8 mouse cellular contexts compared by ENCODE assay signal in the genomic region with DNA sequence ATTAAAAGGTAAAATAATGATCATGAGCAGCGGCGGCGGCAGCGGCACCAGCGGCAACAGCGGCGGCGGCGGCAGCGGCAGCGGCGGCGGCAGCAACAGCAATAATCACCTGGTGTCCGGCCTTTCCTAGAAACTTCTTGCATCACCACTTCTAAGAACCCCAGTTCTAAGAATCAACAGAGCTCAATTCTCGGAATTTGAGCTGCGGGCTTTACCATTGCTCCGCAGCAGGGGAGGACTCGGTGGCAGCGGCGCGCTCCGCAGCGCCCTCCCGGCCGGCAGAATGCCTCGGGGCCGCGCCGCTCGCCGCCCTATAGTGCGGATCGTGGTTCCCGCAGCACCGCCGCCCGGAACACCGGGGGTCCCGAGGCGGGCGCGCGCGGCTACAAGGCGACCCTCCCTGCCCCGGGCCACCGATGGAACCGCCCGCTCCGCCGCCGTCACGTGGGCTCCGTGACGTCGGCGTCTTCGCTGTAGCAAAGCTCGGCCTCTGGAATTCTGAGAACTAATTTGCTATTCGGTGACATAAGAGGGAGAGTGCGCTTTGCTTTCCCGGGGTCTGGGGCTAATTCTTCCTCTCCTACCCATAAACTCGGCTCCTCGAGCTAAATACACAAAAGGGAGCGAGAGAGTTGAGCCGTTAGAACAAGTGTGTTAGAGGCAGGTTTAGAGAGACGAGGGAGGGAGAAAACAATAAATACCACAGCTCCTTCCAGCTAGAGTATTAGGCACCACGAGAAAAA. TPM values are rescaled to one million over a fixed set of nuclear protein-coding genes. Genes with fewer than 3 reads are reported as not detected.
DNase-seq lines count a peak whose midpoint lies in the region; ATAC-seq and TF ChIP-seq lines count a peak whose summit lies in the region.

Gene Gm37419 (plus strand): TSS at position 17 of the 743 bp plus-strand sequence.
Gene Bcl6 (minus strand): TSS at position 387 of the 743 bp plus-strand sequence.

- peaks cover 27% of the 10 kb centered on the region for H3K27me3 ChIP-seq in forebrain, embryonic 13.5 days
- H3K27me3 ChIP-seq in liver, embryonic 16.5 days (ENCODE audit: control insufficient read depth, insufficient read depth, low read depth, low read length), result peaks cover 66% of the 10 kb centered on the region
- H3K27me3 ChIP-seq in neural tube, embryonic 12.5 days (replicated peaks), result peaks cover 20% of the 10 kb centered on the region
- no peaks in the 10 kb centered on the region for H3K27me3 ChIP-seq in stomach, postnatal 0 days (ENCODE audit: control insufficient read depth, insufficient read depth, low read length)

- intact Hi-C loops in heart, postnatal 14 days (cut with DNase I), result loop anchor here (1.0 to 10.0 kb wide), 7 partner anchors 294 to 1071 kb away; partner anchors contain the start of gene Lpp

- no peaks in the 10 kb centered on the region for H3K9me3 ChIP-seq in forebrain, embryonic 13.5 days (replicated peaks)
- H3K9me3 ChIP-seq in liver, embryonic 16.5 days (replicated peaks; ENCODE audit: control insufficient read depth, low read length), result no peaks in the 10 kb centered on the region
- no peaks in the 10 kb centered on the region for H3K9me3 ChIP-seq in neural tube, embryonic 12.5 days
- H3K9me3 ChIP-seq in stomach, postnatal 0 days (ENCODE audit: control insufficient read depth, low read length), result no peaks in the 10 kb centered on the region

- H3K36me3 ChIP-seq in forebrain, embryonic 13.5 days (ENCODE audit: poor library complexity, severe bottlenecking), result no peaks in the 10 kb centered on the region
- H3K36me3 ChIP-seq in liver, embryonic 16.5 days (ENCODE audit: control insufficient read depth, insufficient read depth), result no peaks in the 10 kb centered on the region
- H3K36me3 ChIP-seq in neural tube, embryonic 12.5 days, result no peaks in the 10 kb centered on the region
- H3K36me3 ChIP-seq in stomach, postnatal 0 days (ENCODE audit: control insufficient read depth, insufficient read depth, low read length), result no peaks in the 10 kb centered on the region

- DNase-seq in c-Kit-positive CD71-positive TER-119-positive erythroid progenitor cells, embryonic 14.5 days (ENCODE audit: low spot score), result peak; percentile 86
- DNase-seq in heart, postnatal 14 days, result peak; percentile 87 to 88
- peak; percentile 70 for DNase-seq in large intestine, adult 2 months (ENCODE audit: low read depth, low spot score)
- peak; percentile 88 for DNase-seq in stomach, postnatal 0 days (ENCODE audit: low spot score)

- TF ChIP-seq EP300 in stomach, postnatal 0 days (optimal IDR thresholded peaks at IDR 0.05), result peak; percentile 95

- WGBS in forebrain, embryonic 13.5 days, result under 1% methylated on average over 68 of the region's 68 CpGs
- WGBS in large intestine, adult 2 months, result under 1% methylated on average over 68 of the region's 68 CpGs
- under 1% methylated on average over 68 of the region's 68 CpGs for WGBS in liver, embryonic 16.5 days (ENCODE audit: insufficient replicate concordance)
- under 1% methylated on average over 68 of the region's 68 CpGs for WGBS in neural tube, embryonic 12.5 days
- WGBS in stomach, postnatal 0 days, result under 1% methylated on average over 68 of the region's 68 CpGs

- H3K4me2 ChIP-seq in forebrain, embryonic 13.5 days, result peak within 1 kb of the TSS; percentile 88
- peak within 1 kb of the TSS; percentile 84 for H3K4me2 ChIP-seq in liver, embryonic 16.5 days (ENCODE audit: low read depth, low read length)
- peak within 1 kb of the TSS; percentile 95 for H3K4me2 ChIP-seq in neural tube, embryonic 12.5 days (replicated peaks)
- peak within 1 kb of the TSS; percentile 83 for H3K4me2 ChIP-seq in stomach, postnatal 0 days (replicated peaks; ENCODE audit: low read depth)

- H3K4me3 ChIP-seq in forebrain, embryonic 13.5 days, result peak within 1 kb of the TSS; percentile 74
- H3K4me3 ChIP-seq in liver, embryonic 16.5 days (ENCODE audit: low read depth, low read length), result peak within 1 kb of the TSS; percentile 71
- peak within 1 kb of the TSS; percentile 69 for H3K4me3 ChIP-seq in neural tube, embryonic 12.5 days
- H3K4me3 ChIP-seq in stomach, postnatal 0 days (ENCODE audit: low read depth, low read length), result peak within 1 kb of the TSS; percentile 72

- H3K9ac ChIP-seq in forebrain, embryonic 13.5 days, result peak within 1 kb of the TSS; percentile 91
- peak within 1 kb of the TSS; percentile 77 for H3K9ac ChIP-seq in liver, embryonic 16.5 days (ENCODE audit: low read depth, low read length)
- peak within 1 kb of the TSS; percentile 87 for H3K9ac ChIP-seq in neural tube, embryonic 12.5 days
- peak within 1 kb of the TSS; percentile 100 for H3K9ac ChIP-seq in stomach, postnatal 0 days (ENCODE audit: low read length)

- H3K4me1 ChIP-seq in forebrain, embryonic 13.5 days, result peaks cover 49% of the 10 kb centered on the region
- H3K4me1 ChIP-seq in liver, embryonic 16.5 days (ENCODE audit: control insufficient read depth, low read depth, low read length), result peaks cover 4% of the 10 kb centered on the region
- H3K4me1 ChIP-seq in neural tube, embryonic 12.5 days, result peaks cover 38% of the 10 kb centered on the region
- H3K4me1 ChIP-seq in stomach, postnatal 0 days (replicated peaks; ENCODE audit: control insufficient read depth, insufficient read depth), result peaks cover under 1% of the 10 kb centered on the region

- no peak; the same call in 1 of the 2 replicates for TF ChIP-seq CTCF in stomach, postnatal 0 days (IDR thresholded peaks at IDR 0.05; ENCODE audit: low read depth)

- peak within 1 kb of the TSS; percentile 98 for H3K27ac ChIP-seq in forebrain, embryonic 13.5 days
- H3K27ac ChIP-seq in liver, embryonic 16.5 days (ENCODE audit: low read length), result peak within 1 kb of the TSS; percentile 91
- peak within 1 kb of the TSS; percentile 96 for H3K27ac ChIP-seq in neural tube, embryonic 12.5 days
- H3K27ac ChIP-seq in stomach, postnatal 0 days (replicated peaks), result peak within 1 kb of the TSS; percentile 100

- peak; percentile 55 for ATAC-seq in CD4-positive, CD25-positive, alpha-beta regulatory T cell, adult 4 months
- ATAC-seq in forebrain, embryonic 13.5 days, result peak; percentile 90
- ATAC-seq in liver, embryonic 16.5 days (ENCODE audit: low read depth), result peak; percentile 75
- ATAC-seq in neural tube, embryonic 12.5 days (ENCODE audit: low FRiP score, low read depth), result peak; percentile 83
- peak; percentile 86 for ATAC-seq in stomach, postnatal 0 days (ENCODE audit: low FRiP score, low TSS enrichment)

RNA-seq across cellular contexts. Expression of gene Gm37419, which starts in this region (rescaled TPM):
- polyA plus RNA-seq in CD4-positive, CD25-positive, alpha-beta regulatory T cell, adult 4 months (2017; shearing (Covaris generic)), result not detected
- not detected in 2 replicates for polyA plus RNA-seq in forebrain, embryonic 13.5 days (2015; fragmentation: Nextera tagmentation; extraction: Ambion mirVana)
- total RNA-seq in heart, postnatal 14 days (2021), result not detected
- polyA plus RNA-seq in large intestine, adult 2 months (2012; rRNA removed), result not detected in 2 replicates
- polyA plus RNA-seq in liver, embryonic 16.5 days (2015; fragmentation: Nextera tagmentation; extraction: Ambion mirVana), result not detected in 2 replicates
- polyA plus RNA-seq in neural tube, embryonic 12.5 days (2016; fragmentation: Nextera tagmentation; extraction: Ambion mirVana), result not detected in 2 replicates
- polyA plus RNA-seq in stomach, postnatal 0 days (2015; fragmentation: Nextera tagmentation; extraction: Ambion mirVana), result not detected in 2 replicates

RNA-seq across cellular contexts. Expression of gene Bcl6, which starts in this region (rescaled TPM):
- 10 to 100 TPM in 1 of 2 experiments, 1 to 10 TPM in 1; 6.2 to 23.8 TPM for polyA plus RNA-seq in CD4-positive, CD25-positive, alpha-beta regulatory T cell, adult 4 months (2017; shearing (Covaris generic))
- polyA plus RNA-seq in forebrain, embryonic 13.5 days (2015; fragmentation: Nextera tagmentation; extraction: Ambion mirVana), result 0.81 and 0.84 TPM in 2 replicates
- 10 to 100 TPM; 14.9 to 17.4 TPM for total RNA-seq in heart, postnatal 14 days (2021)
- 8.7 and 11.4 TPM in 2 replicates for polyA plus RNA-seq in large intestine, adult 2 months (2012; rRNA removed)
- 0.28 TPM in 2 replicates for polyA plus RNA-seq in liver, embryonic 16.5 days (2015; fragmentation: Nextera tagmentation; extraction: Ambion mirVana)
- polyA plus RNA-seq in neural tube, embryonic 12.5 days (2016; fragmentation: Nextera tagmentation; extraction: Ambion mirVana), result 0.05 and 0.41 TPM in 2 replicates
- 0.23 and 0.30 TPM in 2 replicates for polyA plus RNA-seq in stomach, postnatal 0 days (2015; fragmentation: Nextera tagmentation; extraction: Ambion mirVana)

Comparison
In these comparisons a context has a peak if more than half of its experiments do, and no peak if none do; other contexts are left out.
1. Peak in every context shown above with its lines: DNase-seq, ATAC-seq, H3K4me3 ChIP-seq and H3K27ac ChIP-seq.
2. Peak in ATAC-seq, H3K4me3 ChIP-seq, H3K27ac ChIP-seq, H3K9ac ChIP-seq and H3K4me2 ChIP-seq in forebrain, embryonic 13.5 days; RNA of the genes that start here not detected or under 1 TPM.
3. Peak in ATAC-seq, H3K4me3 ChIP-seq, H3K27ac ChIP-seq, H3K9ac ChIP-seq and H3K4me2 ChIP-seq in liver, embryonic 16.5 days; RNA of the genes that start here not detected or under 1 TPM.
4. Peak in ATAC-seq, H3K4me3 ChIP-seq, H3K27ac ChIP-seq, H3K9ac ChIP-seq and H3K4me2 ChIP-seq in neural tube, embryonic 12.5 days; RNA of the genes that start here not detected or under 1 TPM.
5. Peak in DNase-seq, ATAC-seq, H3K4me3 ChIP-seq, H3K27ac ChIP-seq, H3K9ac ChIP-seq and H3K4me2 ChIP-seq in stomach, postnatal 0 days; RNA of the genes that start here not detected or under 1 TPM.